Mouse (Mus musculus) inflammation-experienced regulatory T-cells, adult 6 months (primary cell): ENCODE data around the gene Pfdn4. TPM values are rescaled to one million over a fixed set of nuclear protein-coding genes. Genes with fewer than 3 reads are reported as not detected.

Experiments used
- ATAC-seq: one replicate; pipeline ENCODE4 v1.8.0; 2017
- polyA plus RNA-seq, 3 experiments: library from polyadenylated mRNA; unstranded; fragments of 100-300 nt; shearing (Covaris generic); gene quantifications; one replicate each; pipeline ENCODE4 v1.2.1; 2017

The Pfdn4 gene
- polyA plus RNA-seq, 3 experiments from 2014 or later, result 48.8 to 73.6 (median 49.4) TPM

GRCm38 (mm10) chr2:170498011-170498410 lies 1.8 kb downstream of the Pfdn4 start:
- ATAC-seq, result no peak

DNA sequence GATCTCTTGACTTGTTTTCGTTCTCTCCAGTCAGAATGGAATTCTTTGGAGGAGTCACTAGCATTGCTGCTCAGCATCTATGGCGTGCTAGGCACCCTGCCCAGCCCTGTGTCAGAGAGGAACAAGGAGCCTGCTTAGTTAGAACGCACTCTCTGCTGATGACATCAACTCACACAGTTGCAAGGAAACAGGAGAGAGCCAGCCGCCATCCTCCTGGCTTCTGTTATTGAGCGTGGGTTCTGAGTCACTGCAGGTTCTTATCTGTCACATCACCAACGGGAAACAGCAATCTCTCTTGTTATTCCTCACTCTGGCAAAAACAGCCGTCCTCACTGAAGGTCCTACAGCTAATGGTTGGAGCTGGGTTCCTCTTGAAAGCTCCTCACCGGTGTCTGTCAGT lies 7.1 kb downstream of the Pfdn4 start:
- ATAC-seq, result no peak

DNA sequence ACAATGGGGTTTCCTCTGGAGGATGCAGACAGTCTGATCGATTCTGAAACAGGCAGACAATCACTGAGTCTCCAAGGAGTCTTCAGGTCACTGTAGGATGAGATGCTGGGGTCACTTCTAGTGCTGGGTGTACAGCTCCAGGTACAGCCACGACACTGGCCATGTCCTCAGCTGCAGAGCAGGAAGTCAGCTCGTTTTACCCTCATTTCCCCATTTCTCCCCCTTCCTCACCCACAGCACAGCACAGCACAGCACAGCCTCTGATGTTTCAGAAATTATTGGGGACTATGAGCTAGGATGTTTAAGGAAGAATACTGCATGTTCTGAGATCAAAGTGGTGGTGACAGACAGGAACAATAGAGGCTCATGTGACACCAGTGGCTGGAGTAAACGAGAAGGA lies 7.8 kb downstream of the Pfdn4 start:
- ATAC-seq, result no peak

DNA sequence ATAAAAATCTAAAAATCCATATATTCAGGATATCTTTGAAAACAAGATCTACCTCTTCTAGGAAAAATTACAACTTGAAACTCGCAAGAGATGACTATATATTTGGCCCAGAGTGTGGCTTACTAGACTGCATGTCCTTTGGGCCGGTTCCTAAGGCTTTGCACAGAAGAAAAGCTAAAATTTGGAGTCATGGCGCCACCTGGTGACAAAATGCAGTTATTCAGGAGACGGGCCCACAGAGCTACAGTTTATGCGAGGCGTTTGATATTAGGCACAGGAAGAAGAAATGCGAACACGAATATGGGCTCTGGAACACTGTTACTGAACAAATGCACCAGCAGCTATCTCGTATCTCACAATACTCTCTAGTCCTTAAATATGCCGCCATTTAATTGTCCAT lies 11.5 kb downstream of the Pfdn4 start:
- peak; percentile 58 for ATAC-seq

- ATAC-seq, result peak; percentile 37
Observed at GRCm38 (mm10) chr2:170508821-170509220, 12.6 kb downstream of the Pfdn4 start.

DNA sequence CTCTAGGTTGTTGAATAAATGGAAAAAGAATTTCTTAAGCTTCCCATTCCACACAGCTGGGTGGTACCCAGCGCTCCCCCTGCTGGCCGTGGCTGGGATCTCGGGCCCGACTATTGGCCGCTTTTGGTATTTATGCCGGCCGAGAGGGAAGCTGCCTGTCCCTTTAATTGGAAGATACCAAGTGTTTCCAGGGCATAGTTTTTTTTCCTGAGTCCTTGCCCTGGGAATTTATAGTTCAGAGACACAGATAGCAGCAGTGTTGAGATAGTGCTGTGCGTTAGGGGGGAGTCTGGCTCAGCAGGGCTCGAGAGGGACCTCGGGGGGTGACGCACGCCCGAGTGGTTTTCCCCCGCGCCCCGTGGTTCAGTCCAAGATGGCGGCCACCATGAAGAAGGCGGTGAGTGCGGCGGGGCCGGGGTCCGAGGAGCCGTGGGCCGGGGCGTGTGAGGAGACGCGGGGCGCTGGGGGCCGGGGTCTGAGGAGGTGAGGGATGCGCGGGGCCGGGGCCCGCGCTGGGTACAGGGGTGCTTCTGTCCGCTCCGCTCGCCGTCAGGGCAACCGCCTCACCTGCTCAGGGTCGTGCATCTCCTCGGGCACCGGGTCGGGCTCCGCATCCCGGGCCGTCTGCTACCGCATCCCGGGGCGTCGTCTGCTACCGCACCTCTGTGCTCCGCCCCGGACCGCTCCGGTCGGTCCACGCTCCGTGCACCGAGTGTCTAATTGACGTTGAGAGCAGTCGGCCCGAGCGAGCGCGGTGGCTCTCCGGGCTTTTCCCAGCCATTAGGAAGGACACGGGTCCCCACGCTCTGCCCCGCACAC lies 15.1 kb downstream of the Pfdn4 start:
- peak; percentile 85 for ATAC-seq

- no peak for ATAC-seq
Observed at GRCm38 (mm10) chr2:170513756-170514155, 17.5 kb downstream of the Pfdn4 start.

- peak; percentile 65 for ATAC-seq
Observed at GRCm38 (mm10) chr2:170520321-170520971, 24.2 kb downstream of the Pfdn4 start.

- ATAC-seq, result no peak
Observed at GRCm38 (mm10) chr2:170526513-170526912, 30.3 kb downstream of the Pfdn4 start.

- ATAC-seq, result no peak
Observed at GRCm38 (mm10) chr2:170528061-170528460, 31.8 kb downstream of the Pfdn4 start.

GRCm38 (mm10) chr2:170529766-170530165 lies 33.5 kb downstream of the Pfdn4 start:
- no peak for ATAC-seq

DNA sequence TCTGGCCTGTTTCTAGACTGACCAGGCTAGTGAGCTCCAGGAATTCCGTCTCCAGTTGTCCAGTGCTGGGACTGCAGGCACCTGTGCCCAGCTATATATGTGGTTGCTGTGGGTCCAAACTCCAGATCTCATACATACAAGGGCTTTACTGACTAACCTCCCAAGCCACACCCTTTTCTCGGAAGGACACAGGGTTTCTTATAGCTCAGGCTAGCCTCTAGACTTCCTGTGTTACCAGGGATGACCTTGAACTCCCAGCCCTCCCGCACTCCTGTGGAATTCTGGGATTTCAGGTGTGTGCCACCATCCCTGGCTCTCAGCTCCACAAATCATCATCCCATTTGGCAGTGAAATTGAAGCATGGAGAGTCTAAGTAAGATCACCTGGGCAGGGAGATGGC lies 34.0 kb downstream of the Pfdn4 start:
- no peak for ATAC-seq

- ATAC-seq, result no peak
Observed at GRCm38 (mm10) chr2:170534116-170534802, 38.0 kb downstream of the Pfdn4 start.

DNA sequence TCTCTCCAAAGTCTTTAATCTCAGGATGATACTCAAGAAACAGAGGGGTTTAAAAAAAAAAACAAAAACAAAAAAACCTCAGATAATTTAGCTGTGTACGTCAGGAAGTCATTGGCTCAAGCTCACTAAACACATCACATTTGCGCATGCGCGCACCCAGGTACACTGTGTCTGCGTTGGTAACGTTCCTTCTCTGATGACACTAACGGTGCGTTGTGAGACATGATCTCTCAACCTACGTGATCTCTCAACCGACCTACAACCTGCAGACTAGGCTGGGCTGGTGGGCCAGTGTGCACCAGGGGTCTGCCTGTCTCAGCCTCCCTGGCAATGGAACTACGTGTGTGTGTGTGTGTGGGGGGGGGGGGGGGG lies 38.6 kb downstream of the Pfdn4 start:
- ATAC-seq, result no peak

GRCm38 (mm10) chr2:170535841-170536240 lies 39.6 kb downstream of the Pfdn4 start:
- no peak for ATAC-seq

DNA sequence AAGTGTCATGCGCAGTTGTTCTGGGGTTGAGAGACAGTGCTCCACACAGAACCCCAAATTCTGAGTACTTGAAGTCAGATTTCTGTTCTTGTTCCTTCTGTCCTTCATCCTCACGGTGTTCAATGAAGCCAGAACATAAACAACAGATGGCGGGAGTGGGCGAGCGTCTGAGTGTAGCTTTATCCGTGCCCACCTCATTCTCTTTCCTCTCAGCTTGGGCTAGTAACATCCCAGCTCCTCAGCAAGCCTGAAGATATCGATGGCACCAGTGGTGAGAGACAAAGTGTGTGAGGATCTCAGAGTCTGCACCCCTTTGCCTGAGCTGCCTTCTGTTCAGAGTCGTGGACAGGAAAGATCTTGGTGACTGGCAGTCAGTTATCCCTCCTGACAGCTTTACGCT lies 43.0 kb downstream of the Pfdn4 start:
- ATAC-seq, result no peak

- ATAC-seq, result no peak
Observed at GRCm38 (mm10) chr2:170543625-170544024, 47.4 kb downstream of the Pfdn4 start.

GRCm38 (mm10) chr2:170544159-170544558 lies 47.9 kb downstream of the Pfdn4 start:
- no peak for ATAC-seq

DNA sequence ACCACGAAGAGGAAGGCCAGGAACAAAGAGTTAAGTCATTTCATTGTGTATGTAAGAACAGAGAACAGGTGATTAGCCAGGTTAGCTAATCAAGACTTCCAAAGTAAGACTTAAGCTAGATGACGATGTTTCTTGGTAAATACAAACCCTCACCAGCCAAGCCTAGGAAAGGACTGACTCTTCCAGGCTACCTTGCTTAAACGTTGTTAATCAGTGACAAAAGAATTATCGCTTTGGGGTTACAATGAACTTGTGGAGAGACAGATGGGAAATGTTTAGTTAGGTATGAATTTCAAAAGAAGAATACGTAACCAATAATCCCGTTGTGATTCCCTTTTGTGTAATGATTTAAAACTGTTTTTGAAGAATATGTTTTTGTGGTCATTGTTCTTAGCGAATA lies 48.7 kb downstream of the Pfdn4 start:
- no peak for ATAC-seq

DNA sequence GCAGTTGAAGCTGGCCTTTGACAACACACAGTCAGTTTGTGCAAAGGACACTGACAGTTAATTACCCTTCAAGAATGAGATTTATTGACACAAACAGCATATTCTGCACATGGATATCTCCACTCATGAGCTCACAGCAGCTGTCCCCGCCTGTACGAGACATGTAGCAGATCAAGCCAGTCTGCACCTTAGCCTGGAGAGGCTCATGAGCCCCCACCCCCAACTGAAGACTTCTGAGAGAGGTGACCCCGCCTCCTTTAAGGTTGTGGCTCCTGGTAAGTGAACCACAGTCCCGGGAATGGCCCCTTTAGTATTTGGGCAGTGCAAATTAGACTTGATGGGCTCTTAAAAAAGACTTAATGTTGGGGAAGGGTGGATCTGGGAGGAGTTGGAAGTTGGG lies 49.5 kb downstream of the Pfdn4 start:
- ATAC-seq, result no peak

- no peak for ATAC-seq
Observed at GRCm38 (mm10) chr2:170547526-170547925, 51.3 kb downstream of the Pfdn4 start.

GRCm38 (mm10) chr2:170548046-170548445 lies 51.8 kb downstream of the Pfdn4 start:
- ATAC-seq, result no peak

- no peak for ATAC-seq
Observed at GRCm38 (mm10) chr2:170549146-170549545, 52.9 kb downstream of the Pfdn4 start.

GRCm38 (mm10) chr2:170550240-170550639 lies 54.0 kb downstream of the Pfdn4 start:
- no peak for ATAC-seq
